Mouse (Mus musculus) intestine, embryonic 14.5 days (tissue): ENCODE data around the gene C1qtnf1. TPM values are rescaled to one million over a fixed set of nuclear protein-coding genes. Genes with fewer than 3 reads are reported as not detected.
A peak's percentile ranks its signal among the peaks of the same experiment; 100 is the strongest.

Experiments used
- ATAC-seq: fragments of 200-750 bp; cut with Nextera tagmentation; replicated peaks from 2 replicates; pipeline ENCODE4 v1.8.0; 2017; ENCODE audit warnings: low read depth, moderate number of reproducible peaks, moderate TSS enrichment, moderate library complexity; ENCODE audit not compliant: low FRiP score, low TSS enrichment
- DNase-seq: peaks from one replicate; pipeline ENCODE4 v3.0.0-alpha.2; 2018; ENCODE audit warnings: low spot score
- H3K27ac ChIP-seq: fragments of 300-500 bp; sonication (generic); 2 replicates; pipeline ENCODE4 v1.5.1; 2014; ENCODE audit warnings: low read depth, mild to moderate bottlenecking, control low read depth
- H3K27me3 ChIP-seq: fragments of 300-500 bp; sonication (generic); replicated peaks from 2 replicates; pipeline ENCODE4 v1.6.1; 2014; ENCODE audit warnings: low read length, control low read depth; ENCODE audit not compliant: control insufficient read depth, insufficient read depth
- H3K36me3 ChIP-seq: fragments of 300-500 bp; sonication (generic); 2 replicates; pipeline ENCODE4 v1.6.1; 2014; ENCODE audit warnings: low read length, control low read depth; ENCODE audit not compliant: control insufficient read depth, insufficient read depth
- H3K4me1 ChIP-seq: fragments of 300-500 bp; sonication (generic); replicated peaks from 2 replicates; pipeline ENCODE4 v1.6.1; 2014; ENCODE audit warnings: low read length, control low read depth, mixed read lengths; ENCODE audit not compliant: control insufficient read depth, insufficient read depth
- H3K4me2 ChIP-seq: fragments of 300-500 bp; sonication (generic); 2 replicates; pipeline ENCODE4 v1.6.1; 2014; ENCODE audit warnings: low read length
- H3K4me3 ChIP-seq: fragments of 300-500 bp; sonication (generic); 2 replicates; pipeline ENCODE4 v1.5.1; 2014; ENCODE audit warnings: low read depth, low read length, control low read depth, mixed read lengths
- H3K9ac ChIP-seq: fragments of 300-500 bp; sonication (generic); 2 replicates; pipeline ENCODE4 v1.6.1; 2014; ENCODE audit warnings: mild to moderate bottlenecking, low read length
- H3K9me3 ChIP-seq: fragments of 300-500 bp; sonication (generic); 2 replicates; pipeline ENCODE4 v1.6.1; 2016; ENCODE audit warnings: low read length, control low read depth; ENCODE audit not compliant: control insufficient read depth
- WGBS: fragments of 180-500 bp; shearing (Covaris S2); extraction: QIAGEN DNeasy Blood & Tissue Kit; methylation state at CpG from one replicate; pipeline ENCODE4 v1.1.7; 2014; 5-methylcytosine and 5-hydroxymethylcytosine counted together
- polyA plus RNA-seq: library from polyadenylated mRNA; unstranded; fragments of >200 nt; fragmentation: Nextera tagmentation; extraction: Ambion mirVana; gene quantifications from 2 replicates; pipeline ENCODE4 v1.2.1, GENCODE M21; 2014

C1qtnf1 gene
- polyA plus RNA-seq, 1 experiment from 2014 or later = 7.1 TPM

DNA sequence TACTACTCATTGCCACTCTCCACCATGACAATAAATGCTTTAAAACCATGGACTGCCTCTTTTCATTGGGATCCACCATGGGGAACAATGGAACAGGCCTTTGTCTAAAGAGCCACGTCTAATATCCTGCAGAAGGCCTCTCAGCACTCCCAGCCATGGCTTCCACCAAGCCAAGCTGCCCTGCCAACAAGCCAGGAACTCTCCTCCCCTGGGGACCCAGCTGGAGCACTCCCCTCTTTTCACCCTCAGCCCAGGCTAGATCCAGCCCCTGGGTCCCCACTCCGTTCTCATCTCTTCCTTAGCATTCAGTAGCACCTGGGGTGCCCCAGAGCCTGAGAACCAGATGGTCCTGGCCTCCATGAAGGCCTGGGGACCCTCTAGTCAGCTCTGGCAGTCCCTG is 25.0 kb downstream of the C1qtnf1 start:
- Histone ChIP-seq H3K27me3 (no peaks in the 10 kb centered on the region), H3K9me3 (no peaks in the 10 kb centered on the region), H3K9ac (no peak overlapping the region), H3K27ac (no peak overlapping the region), H3K36me3 (peaks cover 6% of the 10 kb centered on the region; the same call in 1 of the 2 replicates), H3K4me2 (no peak overlapping the region), H3K4me1 (no peaks in the 10 kb centered on the region), H3K4me3 (no peak overlapping the region)
- no peak for DNase-seq
- no peak for ATAC-seq
- whole genome bisulfite sequencing = 67% methylated on average over 2 of the region's 2 CpGs

DNA sequence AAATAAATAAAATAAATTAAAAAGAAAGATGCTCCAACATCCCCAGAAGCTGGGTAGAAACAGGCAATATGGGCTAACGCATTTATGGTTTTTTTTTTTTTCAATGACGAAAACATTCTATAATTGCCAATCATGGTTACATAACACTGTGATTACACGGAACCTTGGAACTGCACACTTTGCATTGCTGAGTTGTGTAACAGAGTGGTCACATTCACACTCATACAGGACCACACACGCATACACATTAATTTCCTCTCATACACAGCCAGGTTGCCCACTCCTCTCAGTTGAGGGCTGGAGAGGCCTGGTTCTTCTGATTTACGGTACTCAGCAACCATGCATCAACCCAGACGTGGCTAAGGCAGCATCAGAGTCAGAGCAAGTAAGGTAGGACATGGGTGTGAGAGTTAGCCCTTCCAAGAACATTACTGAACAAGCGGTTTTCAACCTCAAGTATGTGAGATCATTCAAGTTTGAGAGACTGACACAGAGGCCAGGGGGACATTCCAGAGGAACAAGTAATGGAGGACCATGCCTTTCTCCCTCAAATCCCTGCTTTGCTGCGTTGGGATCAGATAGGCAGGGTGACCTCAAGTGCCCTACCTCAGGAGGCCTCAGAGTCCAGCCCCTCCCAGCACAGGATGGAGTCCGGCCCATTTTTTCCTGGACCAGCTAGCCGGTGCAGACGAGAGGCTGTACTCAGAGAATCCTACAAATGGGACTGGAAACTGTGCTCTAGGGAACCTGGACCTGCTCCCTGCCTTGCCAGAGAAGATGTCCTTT is 26.1 kb downstream of the C1qtnf1 start:
- no peak overlapping the region for H3K4me3 ChIP-seq
- no peaks in the 10 kb centered on the region for H3K9me3 ChIP-seq
- 0 out of 2 replicates have a peak, but pooled peaks cover 2% of the 10 kb centered on the region for H3K4me1 ChIP-seq
- 64% methylated on average over 11 of the region's 11 CpGs for WGBS
- no peaks in the 10 kb centered on the region for H3K27me3 ChIP-seq
- H3K27ac ChIP-seq = no peak overlapping the region
- no peak for DNase-seq
- ATAC-seq = no peak
- 0 out of 2 replicates have a peak, but pooled peaks cover 2% of the 10 kb centered on the region for H3K36me3 ChIP-seq
- no peak overlapping the region for H3K9ac ChIP-seq
- H3K4me2 ChIP-seq = no peak overlapping the region

DNA sequence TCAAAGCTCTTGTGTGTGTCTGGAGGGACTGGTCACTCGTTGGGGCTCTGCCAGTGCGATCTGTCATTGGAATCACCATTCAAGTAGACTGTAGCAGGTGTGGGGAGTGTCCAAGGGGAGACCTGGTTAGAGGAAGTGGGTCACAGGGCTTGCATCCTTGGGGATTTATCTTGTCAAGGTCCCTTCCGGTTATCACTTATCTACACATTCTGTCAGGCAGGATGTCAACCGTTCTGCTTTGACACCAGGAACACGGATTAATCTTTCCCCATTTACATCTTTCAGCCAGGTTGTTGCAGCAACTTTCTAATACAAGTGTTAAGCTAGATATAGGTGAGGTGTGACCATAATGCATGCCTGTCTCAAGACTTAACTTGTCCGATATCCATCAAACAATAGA is 27.8 kb downstream of the C1qtnf1 start:
- no peak overlapping the region for H3K4me2 ChIP-seq
- no peak overlapping the region for H3K9ac ChIP-seq
- H3K36me3 ChIP-seq = 0 out of 2 replicates have a peak, but pooled peaks cover 2% of the 10 kb centered on the region
- H3K9me3 ChIP-seq = no peaks in the 10 kb centered on the region
- no peak overlapping the region for H3K4me3 ChIP-seq
- no peak for ATAC-seq
- H3K4me1 ChIP-seq = 0 out of 2 replicates have a peak, but pooled peaks cover 4% of the 10 kb centered on the region
- no peak overlapping the region for H3K27ac ChIP-seq
- 87% methylated on average over 6 of the region's 6 CpGs for WGBS
- H3K27me3 ChIP-seq = no peaks in the 10 kb centered on the region
- no peak for DNase-seq

DNA sequence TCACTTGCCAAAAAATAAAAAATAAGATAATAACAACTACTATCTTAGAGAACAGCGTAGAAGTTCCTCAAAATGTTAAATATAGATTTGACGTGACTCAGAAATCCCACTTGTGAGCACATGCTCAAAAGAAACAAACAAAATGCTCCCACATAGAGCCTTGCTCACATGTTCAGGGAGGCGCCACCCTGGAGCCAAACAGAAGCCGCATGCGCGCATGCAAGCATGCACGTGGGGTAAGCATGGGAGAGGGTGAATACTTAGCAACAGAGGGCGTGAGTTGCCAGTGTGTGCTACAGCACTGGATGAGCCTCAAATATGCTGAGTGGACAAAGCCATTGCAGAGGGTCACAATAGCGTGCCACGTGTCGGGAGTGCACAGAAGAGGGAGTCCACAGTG is 28.9 kb downstream of the C1qtnf1 start:
- Histone ChIP-seq H3K9ac (no peak overlapping the region), H3K27ac (no peak overlapping the region), H3K4me3 (no peak overlapping the region), H3K27me3 (no peaks in the 10 kb centered on the region), H3K4me2 (no peak overlapping the region), H3K4me1 (0 out of 2 replicates have a peak, but pooled peaks cover 4% of the 10 kb centered on the region), H3K9me3 (no peaks in the 10 kb centered on the region), H3K36me3 (no peaks in the 10 kb centered on the region)
- no peak for ATAC-seq
- no peak for DNase-seq
- 73% methylated on average over 11 of the region's 11 CpGs for WGBS

DNA sequence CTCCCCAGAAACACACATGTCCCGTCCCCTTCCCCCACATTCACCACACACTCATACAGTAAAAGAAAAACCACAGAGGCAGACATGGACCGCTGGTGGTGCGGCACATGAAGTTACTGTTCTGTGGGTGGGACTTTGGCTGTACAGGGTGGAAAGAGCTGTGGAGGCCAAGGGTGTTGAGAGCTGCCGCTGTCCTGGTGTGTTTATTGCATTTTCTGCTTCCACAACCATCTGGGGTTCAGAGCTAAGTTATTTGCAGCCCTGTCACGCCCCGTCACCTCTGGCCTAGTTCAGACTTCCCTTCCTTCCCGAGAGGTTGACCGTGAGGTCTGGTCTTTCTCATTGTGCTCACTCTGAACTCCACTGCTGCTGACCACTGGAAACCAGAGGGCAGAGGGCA is 31.0 kb downstream of the C1qtnf1 start:
- Histone ChIP-seq H3K4me3 (no peak overlapping the region), H3K9me3 (no peaks in the 10 kb centered on the region), H3K27ac (0 out of 2 replicates have a peak overlapping the region, but pooled peaks have one; percentile 1), H3K4me1 (0 out of 2 replicates have a peak, but pooled peaks cover 4% of the 10 kb centered on the region), H3K27me3 (no peaks in the 10 kb centered on the region), H3K36me3 (no peaks in the 10 kb centered on the region), H3K9ac (no peak overlapping the region), H3K4me2 (no peak overlapping the region)
- 18% methylated on average over 8 of the region's 8 CpGs for WGBS
- ATAC-seq = no peak
- no peak for DNase-seq

DNA sequence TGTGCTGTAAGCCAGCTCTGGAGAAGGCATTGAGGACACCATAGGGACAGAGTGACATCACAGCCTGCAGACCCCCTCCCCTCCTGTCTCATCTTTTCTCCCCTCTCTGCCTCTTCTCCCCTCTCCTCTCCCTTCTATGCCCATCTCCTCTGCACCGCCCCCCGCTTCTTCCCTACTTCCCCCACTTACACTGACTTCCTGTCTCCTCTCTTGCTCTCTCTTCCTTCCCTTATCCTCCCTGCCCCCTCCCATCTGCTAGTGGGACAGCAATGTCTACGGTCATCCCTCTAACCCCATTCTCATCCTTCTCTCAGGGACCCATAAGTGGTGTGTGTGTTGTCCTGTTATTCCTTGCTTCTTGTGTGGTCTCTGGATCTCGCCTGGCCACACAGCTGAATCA is 31.5 kb downstream of the C1qtnf1 start:
- WGBS = 48% methylated on average over 4 of the region's 4 CpGs
- no peaks in the 10 kb centered on the region for H3K27me3 ChIP-seq
- no peak overlapping the region for H3K4me3 ChIP-seq
- DNase-seq (no peak), ATAC-seq (no peak)
- 0 out of 2 replicates have a peak overlapping the region, but pooled peaks have one; percentile 1 for H3K27ac ChIP-seq
- H3K9ac ChIP-seq = no peak overlapping the region
- H3K4me1 ChIP-seq = 0 out of 2 replicates have a peak, but pooled peaks cover 4% of the 10 kb centered on the region
- no peaks in the 10 kb centered on the region for H3K36me3 ChIP-seq
- H3K4me2 ChIP-seq = no peak overlapping the region
- H3K9me3 ChIP-seq = no peaks in the 10 kb centered on the region

DNA sequence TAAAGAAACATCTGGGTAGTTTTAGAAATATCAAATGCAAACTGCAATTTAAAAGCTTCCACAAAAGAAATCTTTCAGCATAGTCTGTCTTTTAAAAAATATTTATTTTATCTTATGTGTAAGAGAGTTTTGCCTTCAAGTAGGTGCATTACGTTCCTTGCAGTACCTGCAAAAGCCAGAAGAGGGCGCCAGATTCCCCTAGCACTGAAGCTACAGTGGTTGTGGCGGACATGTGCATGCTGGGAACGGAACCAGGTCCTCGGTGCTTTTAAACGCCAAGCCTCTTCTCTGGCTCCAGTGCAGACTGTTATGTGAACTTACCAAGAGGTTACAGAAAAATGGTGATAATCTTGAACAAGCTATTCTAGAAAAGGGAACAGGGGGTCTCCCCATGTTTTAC is 32.3 kb downstream of the C1qtnf1 start:
- Histone ChIP-seq H3K27ac (no peak overlapping the region), H3K27me3 (no peaks in the 10 kb centered on the region), H3K4me2 (no peak overlapping the region), H3K4me1 (0 out of 2 replicates have a peak, but pooled peaks cover 4% of the 10 kb centered on the region), H3K9me3 (no peaks in the 10 kb centered on the region), H3K4me3 (no peak overlapping the region), H3K9ac (no peak overlapping the region), H3K36me3 (no peaks in the 10 kb centered on the region)
- 70% methylated on average over 6 of the region's 6 CpGs for WGBS
- peak; percentile 67 for DNase-seq
- ATAC-seq = no peak

DNA sequence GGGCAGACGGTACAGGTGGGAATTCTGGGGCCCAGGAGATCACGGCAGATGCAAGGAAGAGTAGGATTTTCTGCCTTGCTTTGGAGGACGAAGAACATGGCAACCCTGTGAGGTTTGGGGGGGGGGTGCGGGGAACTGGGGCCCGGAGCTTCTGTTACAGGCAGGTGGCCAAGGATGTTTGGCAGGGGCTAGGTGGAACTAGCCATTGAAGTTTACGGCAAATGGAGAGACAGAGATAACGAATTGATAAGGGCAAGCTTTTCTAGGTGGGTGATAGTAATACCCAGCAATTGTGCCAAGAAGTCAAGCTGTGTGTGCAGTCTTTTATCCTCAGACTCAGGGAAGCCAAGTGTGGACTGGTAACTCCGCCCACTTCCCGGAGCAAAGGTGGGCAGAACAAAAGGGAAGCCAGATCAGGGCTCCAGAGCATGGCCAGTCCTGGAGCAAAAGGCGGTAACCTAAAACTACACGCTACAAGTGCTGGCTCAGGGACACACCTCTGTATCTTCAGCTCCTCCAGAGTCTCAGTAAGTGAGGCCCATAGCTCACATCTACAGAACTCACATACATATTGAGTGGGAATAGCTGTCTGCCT is 39.5 kb downstream of the C1qtnf1 start:
- WGBS = 60% methylated on average over 11 of the region's 11 CpGs
- DNase-seq (no peak), ATAC-seq (no peak)
- H3K4me2 ChIP-seq = no peak overlapping the region
- H3K4me3 ChIP-seq = no peak overlapping the region
- no peak overlapping the region for H3K9ac ChIP-seq
- H3K4me1 ChIP-seq = peaks cover 8% of the 10 kb centered on the region
- H3K36me3 ChIP-seq = no peaks in the 10 kb centered on the region
- H3K27ac ChIP-seq = no peak overlapping the region
- no peaks in the 10 kb centered on the region for H3K9me3 ChIP-seq
- H3K27me3 ChIP-seq = no peaks in the 10 kb centered on the region
